Mouse (Mus musculus) c-Kit-negative CD71-positive TER-119-positive erythroid progenitor cells, embryonic 14.5 days (primary cell): ENCODE measurements around the gene Llgl1.

Experiments used
- DNase-seq: peaks from one replicate; pipeline ENCODE4 v3.0.0-alpha.2; 2013; ENCODE audit warnings: low read depth, low spot score

Gene Llgl1

GRCm38 (mm10) chr11:60699524-60700075, at the start of gene Llgl1:
TSS of gene Llgl1 (plus strand) at chr11:60699723.
- DNase-seq: peak; percentile 77

- no peak for DNase-seq
Measured at GRCm38 (mm10) chr11:60696165-60696564, 3.4 kb upstream of the Llgl1 start.

- DNase-seq: no peak
Measured at GRCm38 (mm10) chr11:60697561-60697960, 2.0 kb upstream of the Llgl1 start.

GRCm38 (mm10) chr11:60698806-60699523, 558 bp upstream of the Llgl1 start:
- DNase-seq: no peak

GRCm38 (mm10) chr11:60700320-60701185, 1.0 kb downstream of the Llgl1 start:
- no peak for DNase-seq

GRCm38 (mm10) chr11:60701611-60702010, 2.1 kb downstream of the Llgl1 start:
- DNase-seq: no peak

GRCm38 (mm10) chr11:60703131-60703530, 3.6 kb downstream of the Llgl1 start:
- DNase-seq: no peak

GRCm38 (mm10) chr11:60704023-60704880, 4.7 kb downstream of the Llgl1 start:
- DNase-seq: no peak

GRCm38 (mm10) chr11:60705255-60705654, 5.7 kb downstream of the Llgl1 start:
- no peak for DNase-seq

GRCm38 (mm10) chr11:60706076-60706475, 6.6 kb downstream of the Llgl1 start:
- no peak for DNase-seq

- DNase-seq: no peak
Measured at GRCm38 (mm10) chr11:60706696-60707480, 7.4 kb downstream of the Llgl1 start.

GRCm38 (mm10) chr11:60707672-60708071, 8.1 kb downstream of the Llgl1 start:
- no peak for DNase-seq

- no peak for DNase-seq
Measured at GRCm38 (mm10) chr11:60708631-60709030, 9.1 kb downstream of the Llgl1 start.

GRCm38 (mm10) chr11:60709481-60710465, 10.2 kb downstream of the Llgl1 start:
- DNase-seq: no peak

GRCm38 (mm10) chr11:60711218-60711617, 11.7 kb downstream of the Llgl1 start:
- no peak for DNase-seq

GRCm38 (mm10) chr11:60712040-60712439, 12.5 kb downstream of the Llgl1 start:
- DNase-seq: no peak

GRCm38 (mm10) chr11:60712639-60713255, 13.2 kb downstream of the Llgl1 start:
- DNase-seq: no peak

- no peak for DNase-seq
Measured at GRCm38 (mm10) chr11:60715833-60716232, 16.3 kb downstream of the Llgl1 start.

- no peak for DNase-seq
Measured at GRCm38 (mm10) chr11:60719263-60719662, 19.7 kb downstream of the Llgl1 start.
